ENCODE assay signal across 9 mouse cellular contexts in genomic region chr17:9032362-9033044, GRCm38 (mm10). TPM values are rescaled to one million over a fixed set of nuclear protein-coding genes. Genes with fewer than 3 reads are reported as not detected.
DNase-seq lines count a peak whose midpoint lies in the region; ATAC-seq and TF ChIP-seq lines count a peak whose summit lies in the region.
"Had no signal": no experiment of that assay in that cellular context is flagged by ENCODE, and none has a peak within 500 bp of the region (broad histone marks: within the 10 kb centered on the region; RNA-seq: fewer than 3 reads in every experiment).

No protein-coding gene starts in this region.

- 25% methylated on average over 6 of the region's 6 CpGs for WGBS in forebrain, postnatal 0 days
- WGBS in thymus, adult 2 months = 84% methylated on average over 6 of the region's 6 CpGs

- H3K4me1 ChIP-seq in forebrain, postnatal 0 days (ENCODE audit: insufficient read depth) = 0 out of 2 replicates have a peak, but pooled peaks cover 6% of the 10 kb centered on the region
- H3K4me1 ChIP-seq in thymus, adult 2 months (replicated peaks; ENCODE audit: control insufficient read depth, insufficient read depth, low read length) = peaks cover 6% of the 10 kb centered on the region

- H3K36me3 ChIP-seq in forebrain, postnatal 0 days (ENCODE audit: insufficient read depth) = no peaks in the 10 kb centered on the region
- no peaks in the 10 kb centered on the region for H3K36me3 ChIP-seq in thymus, adult 2 months (ENCODE audit: control insufficient read depth, insufficient read depth, low read length)
- H3K36me3 ChIP-seq: embryonic facial prominence, embryonic 13.5 days had no signal

- peak; percentile 34; the same call in 1 of the 2 replicates for ATAC-seq in forebrain, postnatal 0 days

- no peak for TF ChIP-seq CTCF in forebrain, postnatal 0 days (IDR thresholded peaks at IDR 0.05; ENCODE audit: low read depth)
- no peak for TF ChIP-seq CTCF in thymus, adult 2 months (IDR thresholded peaks at IDR 0.05; ENCODE audit: borderline replicate concordance, control insufficient read depth, extremely low read depth, insufficient read depth, low read length, poor library complexity)

- no peaks in the 10 kb centered on the region for H3K27me3 ChIP-seq in forebrain, postnatal 0 days (ENCODE audit: insufficient read depth, low read length)
- H3K27me3 ChIP-seq in thymus, adult 2 months (ENCODE audit: control insufficient read depth, insufficient read depth, low read length) = no peaks in the 10 kb centered on the region
- H3K27me3 ChIP-seq: embryonic facial prominence, embryonic 13.5 days had no signal

- DNase-seq in heart, adult 11 months = peak; percentile 80
- no peak for DNase-seq in heart, postnatal 4 days
- DNase-seq in brain, embryonic 18.5 days (ENCODE audit: low read depth, low spot score) = peak; percentile 16
- DNase-seq in forebrain, postnatal 0 days = peak; percentile 61
- DNase-seq in left cerebral cortex, postnatal 4 days = peak; percentile 25
- DNase-seq in kidney, postnatal 25 days = no peak
- no peak for DNase-seq in lung, postnatal 36 days
- no peak for DNase-seq in thymus, adult 2 months

- H3K9ac ChIP-seq in forebrain, postnatal 0 days = no peak overlapping the region
- H3K9ac ChIP-seq: embryonic facial prominence, embryonic 13.5 days had no signal

- peak overlapping the region; percentile 69 for H3K27ac ChIP-seq in forebrain, postnatal 0 days (ENCODE audit: low read depth, low read length)
- no peak overlapping the region for H3K27ac ChIP-seq in thymus, adult 2 months (ENCODE audit: control insufficient read depth, insufficient read depth, low read length)
- H3K27ac ChIP-seq: embryonic facial prominence, embryonic 13.5 days had no signal

- intact Hi-C loops in left cerebral cortex, postnatal 4 days (cut with DNase I) = loop anchor here (5.0 kb wide), 2 partner anchors 120 to 135 kb away; no protein-coding TSS in a partner anchor

- TF ChIP-seq POLR2A in thymus, adult 2 months (IDR thresholded peaks at IDR 0.05; ENCODE audit: control insufficient read depth, extremely low read depth, insufficient read depth, low read length, poor library complexity) = no peak

- H3K9me3 ChIP-seq in forebrain, postnatal 0 days (ENCODE audit: low read length) = no peaks in the 10 kb centered on the region
- H3K9me3 ChIP-seq: embryonic facial prominence, embryonic 13.5 days had no signal

- H3K4me3 ChIP-seq in forebrain, postnatal 0 days (ENCODE audit: low read depth, low read length) = no peak overlapping the region
- no peak overlapping the region for H3K4me3 ChIP-seq in thymus, adult 2 months (ENCODE audit: control insufficient read depth, insufficient read depth, low read length)
- H3K4me3 ChIP-seq: embryonic facial prominence, embryonic 13.5 days had no signal

- H3K4me2 ChIP-seq in forebrain, postnatal 0 days (ENCODE audit: low read depth) = peak overlapping the region; percentile 45; the same call in 1 of the 2 replicates

RNA-seq across cellular contexts. Expression of gene 1700010I14Rik, which starts 44.4 kb away (rescaled TPM):
- under 1 TPM in 1 of 2 experiments, not detected in 1; 0.36 TPM for total RNA-seq in heart, postnatal 4 days (2021)
- total RNA-seq in forebrain, postnatal 0 days (2014; rRNA removed) = 2.3 and 3.2 TPM in 2 replicates
- polyA plus RNA-seq in forebrain, postnatal 0 days (2015; fragmentation: Nextera tagmentation; extraction: Ambion mirVana) = 1.8 and 2.6 TPM in 2 replicates
- total RNA-seq in left cerebral cortex, postnatal 4 days (2021) = 1 to 10 TPM; 1.9 to 2.2 TPM
- 2.2 and 2.4 TPM in 2 replicates for polyA plus RNA-seq in thymus, adult 2 months (2012; rRNA removed)

Comparison
In these comparisons a context has a peak if more than half of its experiments do, and no peak if none do; other contexts are left out.
1. DNase-seq: peak in heart, adult 11 months (single experiment), brain, embryonic 18.5 days (single experiment), forebrain, postnatal 0 days (single experiment) and left cerebral cortex, postnatal 4 days (single experiment); none in heart, postnatal 4 days (single experiment), kidney, postnatal 25 days (0 of 2), lung, postnatal 36 days (single experiment) and thymus, adult 2 months (single experiment).